Mouse (Mus musculus) adrenal gland, postnatal 36 days (tissue): Measurements from ENCODE around the gene Gm14327. TPM values are rescaled to one million over a fixed set of nuclear protein-coding genes. Genes with fewer than 3 reads are reported as not detected.
"Not testable (repeated sequence)": the region's sequence is repeated elsewhere in the genome, so short reads cannot be mapped to it uniquely, and the experiment has no call there.

Experiments used
- DNase-seq, 2 experiments: peaks; one replicate each; pipeline ENCODE4 v3.0.0; 2021; ENCODE audit warnings: mixed read lengths in 1 of 2
- long read RNA-seq, 2 experiments: library from polyadenylated mRNA; stranded (forward); transcript quantifications; one replicate each; pipeline ENCODE4 v2.0.0; 2021; ENCODE audit warnings: borderline sequencing depth in 2 of 2
- total RNA-seq, 2 experiments: library from RNA; stranded (reverse); gene quantifications; 2 replicates each; pipeline ENCODE4 v1.2.3; 2021

Gm14327 gene
- 1 to 10 TPM; 3.4 to 7.1 TPM for total RNA-seq
- long read RNA-seq, experiment 1, partial matches to known transcripts = 0 of 2 reads
- long read RNA-seq, experiment 1, other reads (novel, unspliced or antisense) = 0 of 2 reads
- long read RNA-seq, experiment 2 = 0 reads

- peak in 1 of 2 experiments; percentile 0 for DNase-seq
Observed at GRCm38 (mm10) chr2:177897046-177897578, at the start of gene Gm14327. Gene Gm14327, plus strand, starts transcription at chr2:177897096.

DNA sequence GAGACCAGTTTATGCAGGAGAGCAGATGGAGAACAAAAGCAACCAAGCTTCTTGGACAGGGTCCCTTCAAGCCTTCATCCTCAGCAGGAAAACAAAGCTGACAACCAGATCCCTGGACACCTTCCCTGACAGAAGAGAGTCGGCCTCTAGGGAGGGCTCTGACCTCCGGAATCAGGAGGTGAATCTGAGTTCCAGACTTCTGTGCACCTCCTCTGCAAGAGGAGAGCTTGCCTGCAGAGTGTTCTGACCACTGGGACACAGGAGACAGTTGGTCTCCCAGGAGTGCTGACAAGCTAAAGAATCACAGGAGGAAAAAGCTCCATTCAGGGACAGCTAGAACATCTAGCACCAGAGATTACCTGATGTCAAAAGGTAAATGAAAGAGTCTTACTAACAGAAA, 34.6 kb upstream of the Gm14327 start:
- not testable (repeated sequence) for DNase-seq

DNA sequence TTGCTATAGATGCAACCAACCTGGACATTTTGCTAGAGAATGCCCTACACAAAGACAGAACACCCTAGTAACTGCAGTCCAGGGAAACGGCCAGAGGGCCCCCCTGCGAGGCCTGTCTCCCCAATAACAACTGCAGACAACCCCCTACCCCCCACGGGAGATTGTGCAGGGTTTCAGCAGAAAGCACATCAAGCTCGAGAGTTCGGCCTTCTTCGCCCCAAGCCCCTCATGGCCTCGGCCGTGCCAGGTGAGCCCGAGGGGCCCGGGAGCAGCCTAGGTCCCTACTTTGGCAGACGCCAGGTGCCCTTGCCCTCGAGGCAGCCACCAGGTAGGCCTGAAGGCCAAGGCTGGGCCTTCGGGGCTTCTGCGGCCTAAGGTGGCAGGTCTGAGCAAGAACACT, 9.2 kb upstream of the Gm14327 start:
- DNase-seq = not testable (repeated sequence)

DNA sequence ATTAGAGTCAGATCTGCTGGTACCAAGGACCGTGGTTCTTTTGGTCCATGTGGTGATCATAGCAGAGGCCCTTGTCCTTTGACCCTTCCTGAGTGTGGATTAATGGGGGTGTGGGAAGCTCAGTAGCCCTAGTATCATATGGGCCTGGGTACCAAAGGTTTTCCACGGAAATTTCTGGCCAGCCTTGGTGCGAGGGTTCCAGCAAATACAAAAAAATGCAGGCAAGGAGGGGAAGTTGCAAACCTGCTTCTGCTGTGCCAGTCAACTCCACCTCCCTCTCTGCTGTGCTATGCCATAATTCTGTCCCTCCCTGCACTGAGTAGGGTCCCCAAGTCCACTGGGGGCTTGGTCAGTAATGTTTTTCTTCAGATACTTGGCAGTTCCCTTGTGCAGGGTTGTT, 1.3 kb downstream of the Gm14327 start:
- not testable (repeated sequence) for DNase-seq

DNA sequence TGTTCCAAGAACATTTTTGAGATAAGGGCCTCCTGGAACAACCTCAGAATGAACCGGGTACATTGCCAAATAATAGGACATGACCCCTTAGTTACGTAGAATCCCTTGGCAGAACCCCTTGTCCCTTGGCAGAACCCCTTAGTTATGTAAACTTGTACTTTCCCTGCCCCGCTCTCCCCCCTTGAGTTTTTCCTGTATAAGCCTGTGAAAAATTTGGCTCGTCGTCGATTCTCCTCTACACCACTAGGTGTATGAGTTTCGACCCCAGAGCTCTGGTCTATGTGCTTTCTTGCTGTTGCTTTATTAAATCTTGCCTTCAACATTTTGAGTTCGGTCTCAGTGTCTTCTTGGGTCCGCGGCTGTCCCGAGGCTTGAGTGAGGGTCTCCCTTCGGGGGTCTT, 6.4 kb downstream of the Gm14327 start:
- DNase-seq = not testable (repeated sequence)

DNA sequence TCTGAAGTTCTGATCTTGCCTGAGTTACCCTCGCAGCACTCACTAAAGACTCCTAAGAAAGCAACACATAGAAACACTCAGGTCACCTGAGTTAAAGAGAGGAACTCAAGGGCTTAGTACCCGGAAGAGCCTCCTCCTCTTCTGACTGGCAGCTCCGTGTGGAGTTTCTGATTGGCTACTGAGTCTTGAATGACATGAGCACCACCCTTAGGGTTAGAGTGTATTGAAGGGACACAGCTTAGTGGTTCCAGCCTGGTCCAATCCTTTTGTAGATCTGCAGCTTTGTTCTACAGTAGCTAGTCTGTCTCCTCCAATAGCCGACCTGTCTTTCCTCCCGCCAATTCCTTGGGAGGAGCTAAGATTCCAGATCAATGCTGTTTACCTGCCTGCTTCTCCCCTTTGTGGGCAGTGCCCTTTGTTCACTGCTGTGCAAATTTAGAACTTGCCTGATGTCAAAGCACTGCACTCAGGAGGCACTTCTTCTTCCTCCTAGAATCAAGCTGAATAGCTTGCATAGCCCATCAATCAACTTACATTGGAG, 28.7 kb downstream of the Gm14327 start, which contains the start of gene Zfp972:
Gene Zfp972, minus strand, starts transcription at position 51 of the 541 bp plus-strand sequence.
- not testable (repeated sequence) for DNase-seq

Other genes with a start within 250 kb of the Gm14327 start
- 10 to 100 TPM; 24.8 to 38.2 TPM for gene Gm14322, start 137.8 kb upstream of the Gm14327 start, total RNA-seq
- 100 to 1,000 TPM in 1 of 2 experiments, 10 to 100 TPM in 1; 97.9 to 199 TPM for gene Gm14325, start 56.8 kb upstream of the Gm14327 start, total RNA-seq
- 1 to 10 TPM in 1 of 2 experiments, under 1 TPM in 1; 0.83 to 2.2 TPM for gene Zfp972, start 28.5 kb downstream of the Gm14327 start, total RNA-seq
- gene Gm14326, start 60.2 kb downstream of the Gm14327 start, total RNA-seq = 10 to 100 TPM; 25.9 to 31.9 TPM
- 10 to 100 TPM; 20.0 to 30.2 TPM for gene Zfp971, start 126.2 kb downstream of the Gm14327 start, total RNA-seq
- 10 to 100 TPM; 23.4 to 34.6 TPM for gene Zfp931, start 181.4 kb downstream of the Gm14327 start, total RNA-seq
- gene Phactr3, start 221.9 kb downstream of the Gm14327 start, total RNA-seq = 1 to 10 TPM in 1 of 2 experiments, under 1 TPM in 1; 0.30 to 2.2 TPM